Mouse (Mus musculus) C2C12 (cell line): Measurements from ENCODE around the gene Uqcc1.

Source experiments
- CTCF ChIP-seq: IDR thresholded peaks from one replicate; pipeline ENCODE4 v1.5.1; 2011; ENCODE audit not compliant: control insufficient read depth, insufficient read depth, insufficient read length
- MYOD1 ChIP-seq: IDR thresholded peaks from one replicate; pipeline ENCODE4 v1.6.1; 2011; ENCODE audit warnings: low read depth; ENCODE audit not compliant: control insufficient read depth, insufficient read length

DNA sequence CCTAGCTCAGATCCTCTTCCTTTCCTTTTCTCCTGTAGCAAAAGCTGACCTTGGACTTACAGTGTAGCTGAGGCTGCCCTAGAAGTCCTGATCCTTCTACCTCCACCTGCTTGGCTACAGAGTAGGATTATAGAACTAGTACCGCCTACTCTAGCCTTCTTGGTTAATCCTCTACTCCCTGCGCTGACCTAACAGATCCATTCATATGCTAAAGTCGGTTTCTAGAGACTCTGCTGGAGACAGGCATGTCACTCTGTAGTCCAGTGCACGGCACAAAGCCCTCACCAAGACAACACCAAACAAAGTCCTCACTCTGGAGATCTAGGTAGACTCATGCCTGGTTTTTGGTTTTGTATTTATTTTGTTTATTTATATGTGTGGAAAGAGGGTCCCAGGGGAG is 16.4 kb upstream of the Uqcc1 start:
- TF ChIP-seq MYOD1 (no peak), CTCF (no peak)
